Mouse (Mus musculus): ENCODE measurements around the gene Brat1.
A peak's percentile ranks its signal among the peaks of the same experiment; 100 is the strongest.

Brat1 gene

DNA sequence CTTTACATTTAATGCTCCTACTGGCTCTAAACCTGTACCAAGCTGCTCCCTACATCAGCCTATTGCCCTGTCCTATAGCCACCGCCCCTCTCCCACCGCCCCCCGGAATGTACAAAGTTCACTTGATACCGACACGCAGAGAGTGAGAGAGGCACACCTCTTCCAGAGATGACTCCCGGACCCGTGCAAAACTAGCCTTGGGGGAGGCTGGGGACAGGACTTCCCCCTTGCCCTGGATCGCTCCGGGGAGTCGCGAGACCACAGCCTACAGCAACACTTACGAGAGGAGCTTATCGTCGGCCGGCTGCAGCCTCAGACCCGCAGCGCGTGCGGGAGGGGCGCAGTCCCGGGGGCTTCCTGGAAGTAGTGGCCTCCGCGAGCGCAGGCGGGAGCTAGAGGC, 3.1 kb upstream of the Brat1 start:
- DNase-seq (ENCODE audit: low read depth, low spot score) = no peak

DNA sequence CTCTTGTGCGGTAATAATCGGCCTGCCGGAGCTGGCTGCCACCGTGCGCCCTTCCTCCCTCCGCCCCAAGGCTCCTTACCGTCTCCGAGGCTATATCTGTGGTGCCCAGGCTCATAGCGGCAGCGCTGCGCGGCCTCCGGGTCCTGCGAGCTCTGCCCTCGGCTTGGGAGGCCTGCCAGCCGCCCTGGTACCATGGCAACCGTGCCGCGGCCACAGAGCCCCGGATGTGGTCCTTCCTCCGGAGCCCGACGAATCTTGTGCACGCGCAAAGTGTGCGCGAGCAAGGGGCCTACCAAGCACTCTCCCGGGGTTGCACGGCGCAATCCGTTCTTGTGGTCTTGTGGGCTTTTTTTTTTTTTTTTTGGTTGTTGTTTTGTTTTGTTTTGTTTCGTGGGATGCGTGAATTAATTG, 2.7 kb upstream of the Brat1 start, which contains the start of gene Iqce:
Iqce (minus strand) TSS at position 276 of the 411 bp plus-strand sequence.
- peak; percentile 82 for DNase-seq (ENCODE audit: low read depth, low spot score)

DNA sequence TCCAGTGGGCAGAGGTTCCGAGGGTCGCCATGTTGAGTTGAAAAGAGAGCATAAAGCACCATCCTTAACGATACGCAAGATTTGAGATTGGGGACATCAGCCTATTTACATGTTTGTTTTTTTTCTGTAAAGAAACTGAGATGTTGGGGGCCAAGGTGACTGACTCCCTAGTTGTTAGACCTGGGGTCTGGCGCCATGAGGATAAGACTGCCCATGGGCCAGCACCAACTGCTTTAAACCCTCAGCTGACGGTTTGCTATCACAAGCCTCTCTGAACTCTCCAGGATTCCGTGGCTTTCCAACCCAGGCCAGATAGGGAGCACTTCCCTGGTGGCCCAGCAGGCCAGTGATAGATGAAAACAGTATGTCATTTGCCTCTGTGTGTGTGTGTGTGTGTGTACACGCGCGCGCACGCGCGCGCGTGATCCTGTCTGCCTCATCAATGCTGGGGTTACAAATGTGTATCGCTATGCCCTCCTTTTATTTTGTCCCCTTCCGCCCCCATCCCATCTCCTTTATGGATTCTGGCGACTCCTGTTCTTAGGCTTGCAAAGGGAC, 2.1 kb upstream of the Brat1 start:
- DNase-seq (ENCODE audit: low read depth, low spot score) = no peak

DNA sequence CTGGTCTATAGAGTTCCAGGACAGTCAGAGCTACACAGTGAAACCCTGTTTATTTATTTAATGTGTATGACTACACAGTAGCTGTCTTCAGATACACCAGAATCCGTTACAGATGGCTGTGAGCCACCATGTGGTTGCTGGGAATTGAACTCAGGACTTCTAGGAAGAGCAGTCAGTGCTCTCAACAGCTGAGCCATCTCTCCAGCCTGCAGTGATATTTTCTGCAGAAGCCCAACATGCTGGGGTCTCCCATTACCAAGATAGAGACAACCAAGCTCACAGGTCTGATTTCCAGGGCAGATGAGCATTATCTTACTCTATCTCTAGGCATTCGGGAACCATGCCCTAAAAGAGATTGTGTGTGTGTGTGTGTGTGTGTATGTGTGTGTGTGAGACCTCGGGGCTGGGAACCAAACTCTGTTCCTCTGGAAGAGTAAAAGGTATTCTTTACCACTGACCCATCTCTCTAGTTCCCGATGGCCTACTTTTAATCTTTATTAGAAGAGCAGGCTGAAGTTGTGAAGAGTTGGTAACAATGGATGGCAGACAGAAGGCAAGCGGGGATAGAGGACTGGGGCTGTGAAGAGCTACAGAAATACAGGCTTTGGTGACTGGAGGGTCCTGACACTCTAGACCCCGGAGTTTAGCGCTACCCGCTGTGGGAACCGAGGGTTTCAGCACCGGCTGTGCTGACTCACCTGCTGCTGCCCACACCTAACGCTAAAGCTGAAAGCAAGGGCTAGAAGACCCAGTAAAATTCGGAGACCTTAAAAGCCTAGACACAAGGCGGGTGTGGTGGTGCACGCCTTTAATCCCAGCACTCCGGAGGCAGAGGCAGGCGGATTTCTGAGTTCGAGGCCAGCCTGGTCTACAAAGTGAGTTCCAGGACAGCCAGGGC, 1.1 kb upstream of the Brat1 start:
- no peak for DNase-seq (ENCODE audit: low read depth, low spot score)

DNA sequence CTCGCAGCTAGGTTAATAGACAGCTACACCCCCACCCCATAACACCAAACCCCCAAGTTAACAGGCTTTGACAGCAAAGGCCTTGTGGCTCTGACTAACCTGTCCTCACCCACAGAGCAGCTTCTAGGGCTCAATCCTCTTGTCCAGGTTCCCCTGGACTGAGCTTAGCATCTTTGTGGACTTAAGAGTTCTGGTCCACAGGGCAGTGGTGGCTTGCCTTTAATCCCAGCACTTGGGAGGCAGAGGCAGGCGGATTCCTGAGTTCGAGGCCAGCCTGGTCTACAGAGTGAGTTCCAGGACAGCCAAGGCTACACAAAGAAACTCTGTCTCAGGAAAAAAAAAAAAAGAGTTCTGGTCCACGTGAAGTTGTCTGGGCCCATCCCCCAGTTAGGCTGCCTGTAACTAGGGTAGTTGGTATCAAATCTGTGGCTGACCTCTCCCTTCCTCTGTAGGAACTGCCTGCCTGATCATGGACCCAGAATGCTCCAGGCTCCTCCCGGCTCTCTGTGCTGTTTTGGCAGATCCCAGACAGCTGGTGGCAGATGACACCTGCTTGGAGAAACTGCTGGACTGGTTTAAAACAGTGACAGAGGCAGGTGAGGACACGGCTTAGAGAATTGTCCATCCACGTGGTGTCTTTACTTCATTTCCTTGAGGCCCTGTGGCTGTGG, 825 bp downstream of the Brat1 start:
- DNase-seq (ENCODE audit: low read depth, low spot score) = no peak

DNA sequence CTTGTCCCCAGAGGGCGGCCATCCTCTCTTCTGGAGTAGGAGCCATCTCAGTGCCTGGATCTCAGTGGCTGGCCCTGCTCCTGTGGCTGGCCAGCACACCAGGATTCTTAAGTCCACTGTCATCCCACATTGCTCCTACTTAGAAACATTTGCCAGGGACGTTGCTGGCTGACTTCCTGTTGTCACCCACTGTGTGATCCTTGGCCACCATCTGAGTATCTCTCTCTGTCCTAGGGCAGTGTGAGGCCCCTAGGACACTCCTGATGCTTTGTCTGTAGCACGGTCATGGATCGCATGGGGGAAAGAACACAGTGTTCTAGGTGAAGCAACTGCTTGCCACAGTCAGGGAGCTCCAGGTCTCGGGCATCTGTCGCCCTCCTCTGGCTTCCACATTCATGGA, 5.5 kb downstream of the Brat1 start:
- no peak for DNase-seq (ENCODE audit: low read depth, low spot score)

DNA sequence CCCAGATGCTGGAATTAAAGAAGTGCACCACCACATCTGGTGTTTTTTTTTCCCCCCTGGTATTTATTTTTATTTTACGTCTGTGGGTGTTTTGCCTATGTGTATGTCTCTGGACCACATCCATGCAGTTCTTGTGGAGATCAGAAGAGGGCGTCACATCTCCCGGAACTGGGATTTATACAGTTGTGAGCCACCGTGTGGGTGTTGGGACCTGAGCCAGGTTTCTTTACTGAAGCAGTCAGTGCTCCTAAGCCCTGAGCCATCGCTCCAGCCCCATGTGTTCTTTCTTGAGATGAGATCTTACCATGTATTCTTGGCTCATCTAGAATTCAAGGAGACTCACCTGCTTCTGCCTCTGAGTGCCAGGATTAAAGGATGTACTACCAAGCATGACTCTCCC, 6.2 kb downstream of the Brat1 start:
- DNase-seq (ENCODE audit: low read depth, low spot score) = no peak

DNA sequence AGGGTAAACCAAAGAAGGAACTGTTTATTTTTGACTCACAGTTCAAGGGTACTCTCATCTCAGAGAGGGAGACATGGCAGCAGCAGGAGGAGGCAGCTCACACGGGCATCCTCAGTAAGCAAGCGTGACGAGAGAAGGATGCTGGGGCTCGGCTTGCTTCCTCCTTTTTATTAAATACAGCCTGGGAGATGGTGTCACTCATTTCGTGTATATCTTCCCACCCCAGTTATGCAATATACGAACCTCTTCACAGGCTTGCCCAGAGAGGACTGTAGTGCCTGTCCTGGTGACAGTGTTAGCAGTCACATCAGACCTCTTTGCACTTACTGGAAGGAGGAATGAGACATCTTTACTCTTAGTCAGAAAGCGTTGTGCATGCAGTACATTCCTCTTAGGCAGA, 16.0 kb downstream of the Brat1 start:
- DNase-seq (ENCODE audit: low read depth, low spot score) = no peak

DNA sequence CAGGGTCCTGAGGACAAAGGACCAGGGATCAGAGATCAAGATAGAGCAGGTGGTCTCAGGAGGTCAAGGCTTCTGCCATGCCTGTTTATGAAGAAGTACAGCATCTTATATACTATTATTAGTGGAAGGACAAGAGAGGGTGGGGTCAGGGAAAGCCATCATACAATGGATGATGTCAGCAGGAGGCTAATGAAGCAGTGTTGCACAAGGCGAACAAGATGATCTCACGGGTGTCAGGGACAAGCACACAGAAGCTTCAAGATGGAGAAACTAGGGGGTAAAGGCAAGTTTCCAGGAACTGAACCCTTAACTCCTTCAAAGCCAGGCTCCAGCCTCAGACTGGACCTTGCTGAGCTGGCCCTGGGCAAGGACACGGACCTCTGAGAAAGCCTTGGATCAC, 17.3 kb downstream of the Brat1 start:
- DNase-seq (ENCODE audit: low read depth, low spot score) = no peak

DNA sequence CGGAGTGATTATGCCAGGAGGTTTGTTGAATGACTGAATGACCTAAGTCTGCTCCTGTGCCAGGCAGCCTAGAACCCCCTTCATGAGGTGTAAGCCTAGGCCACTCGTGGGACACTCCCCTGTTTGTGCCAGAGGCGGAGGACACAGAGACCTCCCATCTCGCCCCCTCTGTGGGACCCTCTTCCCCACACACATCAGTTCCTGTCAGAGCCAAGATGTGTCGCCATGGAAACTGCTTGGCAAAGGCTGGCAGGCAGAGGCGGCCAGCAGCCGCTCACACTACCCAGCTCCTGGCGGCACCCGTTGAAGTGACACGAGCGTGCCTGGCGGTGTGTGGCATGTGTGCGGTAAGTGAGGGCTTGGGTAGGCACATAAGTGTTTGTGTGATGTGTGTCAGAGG, 19.0 kb downstream of the Brat1 start, which contains the start of gene Amz1:
Amz1 (plus strand) TSS at position 306 of the 400 bp plus-strand sequence.
- DNase-seq (ENCODE audit: low read depth, low spot score) = peak; percentile 66

DNA sequence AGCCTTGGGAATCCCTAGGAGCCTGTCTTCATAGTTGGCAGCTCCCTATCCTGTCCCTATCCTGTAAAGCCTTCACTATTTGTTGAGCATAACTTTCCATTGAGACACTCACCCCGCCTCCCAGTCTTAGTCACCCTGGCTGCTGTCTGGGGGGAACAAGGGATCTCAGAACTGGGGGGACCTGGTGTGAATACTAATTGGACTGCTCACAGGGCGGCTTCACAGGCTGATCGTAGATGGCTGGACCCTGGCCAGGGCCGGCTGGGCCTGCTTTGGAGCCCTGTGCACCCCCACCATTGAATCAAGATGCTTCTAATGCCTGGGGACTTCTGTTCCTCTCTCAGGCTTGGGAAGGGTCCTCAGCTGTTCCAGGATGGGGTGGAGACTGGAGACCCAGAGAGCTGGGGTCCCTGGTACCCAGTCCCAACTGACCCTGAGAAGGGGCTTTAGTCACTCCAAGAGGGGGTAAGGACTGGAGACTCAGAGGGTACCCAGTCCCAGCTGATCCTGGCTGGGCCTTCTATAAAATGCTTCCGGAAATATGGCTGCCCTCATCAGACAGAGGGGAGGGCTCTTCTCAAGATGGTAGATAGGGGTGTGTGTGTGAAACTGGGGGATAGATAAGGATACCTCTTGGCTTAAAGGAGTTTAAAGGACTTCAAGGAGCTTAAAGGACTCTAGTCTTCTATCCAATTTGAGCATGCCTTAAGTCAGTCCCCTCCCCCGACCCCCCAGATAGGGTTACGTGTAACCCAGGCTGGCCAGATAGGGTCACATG, 21.4 kb downstream of the Brat1 start:
- no peak for DNase-seq (ENCODE audit: low read depth, low spot score)

DNA sequence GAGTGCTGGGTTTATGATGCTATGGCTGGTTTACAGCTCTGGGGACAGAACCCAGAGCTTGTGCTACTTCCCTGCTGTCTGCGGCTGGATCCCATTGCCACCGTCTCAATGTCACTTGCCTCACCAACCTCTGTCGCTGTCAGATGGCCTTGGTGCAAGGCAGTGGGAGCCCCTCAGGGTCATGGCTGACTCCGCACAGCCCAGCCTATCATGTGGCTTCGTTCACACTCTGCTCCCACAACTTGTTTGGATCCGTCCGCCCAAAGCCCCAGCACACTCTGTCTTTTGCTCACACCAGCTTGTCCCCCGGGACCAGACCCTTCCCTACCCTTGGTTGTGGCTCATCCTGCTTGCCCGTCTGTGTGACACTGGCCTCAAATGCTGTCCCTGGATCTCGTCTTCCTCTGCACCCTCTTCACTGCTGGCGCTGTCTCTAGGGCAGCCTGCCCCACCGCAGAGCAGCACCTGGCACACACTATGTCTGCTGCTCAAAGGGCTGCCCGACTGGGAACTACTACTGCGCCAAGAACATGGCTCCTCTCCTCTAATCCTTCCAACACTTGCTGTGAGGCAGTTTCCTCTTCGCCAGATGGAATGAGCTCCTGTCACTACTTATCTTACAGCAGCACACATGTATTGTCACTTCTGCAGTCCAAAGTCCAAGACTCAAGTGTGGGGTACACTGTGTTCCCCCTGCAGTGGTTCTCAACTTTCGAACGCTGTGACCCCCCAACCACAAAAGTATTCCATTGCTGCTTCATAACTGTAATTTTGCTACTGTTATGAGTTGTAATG, 22.3 kb downstream of the Brat1 start:
- no peak for DNase-seq (ENCODE audit: low read depth, low spot score)

DNA sequence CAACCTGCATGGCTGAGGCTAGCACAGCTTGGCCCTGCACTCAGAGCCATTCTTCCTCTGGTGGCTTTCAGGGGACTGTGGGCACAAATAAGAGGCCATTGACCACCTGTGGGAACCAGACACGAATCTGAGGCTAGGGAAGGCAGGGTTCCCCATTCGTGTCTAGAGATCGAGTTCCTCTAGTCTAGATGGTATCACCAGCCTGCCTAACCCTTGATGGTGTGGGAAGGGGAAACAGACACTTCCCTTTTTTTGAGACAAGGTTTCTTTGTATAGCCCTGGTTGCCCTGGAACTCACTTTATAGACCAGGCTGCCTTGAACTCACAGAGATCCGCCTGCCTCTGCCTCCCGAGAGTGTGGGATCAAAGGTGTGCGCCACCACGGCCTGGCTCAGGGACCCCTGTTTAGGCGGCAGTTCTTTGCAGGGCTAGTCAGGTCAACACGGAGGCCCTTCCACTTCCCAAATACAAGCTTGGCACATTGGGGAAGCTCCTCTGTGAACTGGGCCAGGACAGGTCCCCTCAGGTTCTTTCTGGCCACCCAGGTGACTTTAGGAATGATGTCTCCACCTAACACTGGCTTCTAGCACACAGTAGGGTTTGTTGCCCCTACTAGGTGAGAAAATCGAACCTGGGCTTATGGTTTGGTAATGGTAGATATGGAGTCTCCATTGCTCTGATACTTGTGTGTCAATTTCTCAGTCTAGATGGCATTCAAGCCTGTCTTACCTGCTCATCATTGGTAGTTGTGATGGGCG, 26.4 kb downstream of the Brat1 start:
- no peak for DNase-seq (ENCODE audit: low read depth, low spot score)

DNA sequence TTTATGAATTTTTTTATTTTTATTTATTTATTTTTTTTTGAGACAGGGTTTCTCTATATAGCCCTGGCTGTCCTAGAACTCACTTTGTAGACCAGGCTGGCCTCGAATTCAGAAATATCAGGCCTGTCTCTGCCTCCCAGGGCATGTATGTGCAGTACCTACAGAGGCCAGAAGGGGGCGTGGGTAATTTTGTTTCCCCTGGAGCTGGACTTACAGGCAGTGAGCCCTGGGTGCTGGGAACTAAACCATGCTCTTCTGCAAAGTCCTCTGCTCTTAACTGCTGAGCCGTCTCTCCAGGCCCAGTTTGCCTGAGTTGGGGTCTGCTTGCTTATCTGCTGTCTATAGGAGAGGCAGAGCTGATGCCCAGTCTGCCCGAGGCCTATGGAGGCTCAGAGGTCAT, 27.4 kb downstream of the Brat1 start:
- no peak for DNase-seq (ENCODE audit: low read depth, low spot score)

DNA sequence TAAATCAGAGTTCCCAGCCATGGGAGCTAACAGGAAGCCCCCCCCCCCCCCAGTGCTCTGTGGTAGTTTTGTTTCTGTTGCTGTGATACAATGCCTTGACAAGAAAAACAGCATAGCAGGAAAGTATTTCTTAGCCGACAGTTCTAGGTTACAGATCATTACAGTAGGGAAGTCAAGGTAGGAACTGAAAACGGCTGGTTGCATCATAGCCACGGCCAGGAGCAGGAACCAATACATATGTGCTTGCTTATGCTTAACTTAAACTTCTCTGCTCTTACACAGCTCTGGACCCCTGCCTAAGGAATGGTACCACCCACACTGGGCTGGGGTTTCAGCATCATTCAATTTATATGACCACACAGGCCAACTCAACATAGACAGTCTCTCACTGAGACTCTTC, 28.5 kb downstream of the Brat1 start:
- DNase-seq (ENCODE audit: low read depth, low spot score) = no peak

DNA sequence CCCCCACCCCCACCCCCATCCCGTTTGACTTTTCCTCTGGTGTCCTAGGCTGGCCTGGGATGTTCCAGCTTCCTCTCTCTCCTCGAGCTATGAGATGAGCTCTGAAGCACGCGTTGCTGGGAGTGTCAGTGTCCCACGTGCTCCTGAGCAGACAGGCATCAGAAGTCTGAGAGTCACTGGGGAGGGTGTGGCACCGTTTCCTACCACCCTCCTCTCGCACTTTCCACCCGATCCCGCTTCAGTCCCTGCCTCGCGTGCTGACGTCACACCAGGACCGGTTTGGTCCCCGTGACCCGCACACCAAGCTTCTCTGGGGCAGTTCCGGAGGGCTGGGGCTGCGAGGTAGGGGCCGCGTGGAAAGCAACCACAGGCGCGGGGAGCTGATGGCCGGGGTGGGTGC, 30.5 kb downstream of the Brat1 start:
- DNase-seq (ENCODE audit: low read depth, low spot score) = no peak

DNA sequence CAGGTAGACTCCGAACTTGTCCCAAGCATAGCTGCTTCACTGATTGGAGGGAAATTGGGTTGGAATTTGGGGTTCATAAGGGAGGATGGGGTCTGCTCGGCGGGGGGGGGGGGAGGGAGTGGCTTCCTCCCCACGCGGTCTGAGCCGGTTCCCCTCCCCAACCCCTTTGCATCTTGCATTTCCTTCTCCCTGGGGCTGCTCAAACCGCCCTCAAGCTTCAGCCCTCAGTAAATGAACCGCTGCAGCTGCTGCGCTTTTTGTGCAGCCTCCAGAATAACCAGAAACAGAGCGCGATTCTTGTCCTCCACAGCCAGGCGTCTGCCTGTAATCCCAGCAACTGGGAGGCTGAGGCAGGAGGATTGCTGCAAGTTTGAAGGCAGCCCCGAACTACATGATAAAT, 31.4 kb downstream of the Brat1 start:
- DNase-seq (ENCODE audit: low read depth, low spot score) = no peak

DNA sequence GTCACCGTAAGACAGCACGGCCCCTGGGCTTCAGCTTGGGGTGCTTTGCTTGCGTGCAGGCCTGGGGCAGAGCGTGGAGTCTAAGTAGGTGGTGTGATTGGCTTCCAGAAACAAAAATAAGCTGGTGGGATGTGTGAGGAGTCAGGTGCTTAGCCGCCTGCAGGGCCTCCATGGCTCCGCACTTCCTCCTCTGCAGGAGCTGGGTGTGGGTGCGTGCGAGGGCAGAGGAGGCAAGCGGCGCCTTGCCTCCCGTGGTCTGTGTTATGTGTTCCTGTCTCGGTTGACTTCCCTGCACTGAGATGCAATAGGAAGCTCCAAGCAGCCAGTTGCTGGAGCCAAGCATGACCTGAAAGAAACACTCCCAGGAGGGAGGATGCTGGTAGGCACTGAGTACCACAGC, 35.0 kb downstream of the Brat1 start:
- DNase-seq (ENCODE audit: low read depth, low spot score) = no peak

DNA sequence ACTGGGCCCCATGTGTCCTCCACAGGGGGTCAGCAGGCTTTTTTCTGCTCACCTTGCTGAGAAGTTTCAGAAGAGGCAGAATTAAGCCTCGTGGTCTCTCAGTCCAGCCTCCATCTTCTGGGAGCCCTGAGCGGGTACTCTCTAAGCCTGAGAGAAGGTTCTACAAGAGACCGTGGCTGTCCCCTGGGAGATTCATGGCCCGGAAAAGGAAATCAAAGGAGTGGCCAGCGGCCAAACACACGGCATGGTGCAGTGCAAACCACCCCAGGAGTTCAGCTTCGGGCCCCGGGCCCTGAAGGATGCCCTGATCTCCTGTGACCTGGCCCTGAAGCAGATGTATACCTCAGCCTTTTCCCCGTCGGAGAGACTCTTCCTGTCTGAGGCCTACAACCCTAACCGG, 36.2 kb downstream of the Brat1 start:
- DNase-seq (ENCODE audit: low read depth, low spot score) = no peak

DNA sequence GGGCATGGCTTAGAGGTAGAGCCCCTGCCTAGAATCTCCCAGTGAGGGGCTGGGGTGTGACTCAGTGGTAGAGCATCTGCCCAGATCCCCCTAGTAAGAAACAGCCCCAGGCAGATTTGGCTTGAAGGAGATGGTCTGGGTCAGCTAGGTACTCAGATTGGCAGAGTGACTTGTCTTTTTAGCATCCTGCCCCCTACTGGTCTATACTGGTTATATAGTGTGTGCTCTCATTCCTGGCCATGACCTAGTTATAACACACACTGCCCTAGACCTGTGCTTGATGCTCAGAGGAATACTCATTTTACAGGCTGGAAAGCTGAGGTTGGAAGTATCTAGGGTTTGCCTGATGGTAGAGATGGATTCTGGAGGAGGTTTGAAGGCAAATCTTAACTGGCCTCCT, 37.1 kb downstream of the Brat1 start:
- no peak for DNase-seq (ENCODE audit: low read depth, low spot score)
